Mouse (Mus musculus) monocyte, adult 2 months (primary cell): ENCODE data around the gene Angptl8.
A peak's percentile ranks its signal among the peaks of the same experiment; 100 is the strongest.
"Not testable (repeated sequence)": the region's sequence is repeated elsewhere in the genome, so short reads cannot be mapped to it uniquely, and the experiment has no call there.

Experiments
- DNase-seq, 2 experiments: peaks; one replicate each; pipeline ENCODE4 v3.0.0; 2022; ENCODE audit warnings: low spot score in 2 of 2, low read depth in 1 of 2

Gene Angptl8

GRCm38 (mm10) chr9:21835258-21835912, at the start of gene Angptl8:
Angptl8 (plus strand) TSS chr9:21835510.
- DNase-seq: no peak

GRCm38 (mm10) chr9:21786309-21786708, 49.0 kb upstream of the Angptl8 start:
- not testable (repeated sequence) for DNase-seq

GRCm38 (mm10) chr9:21786906-21787305, 48.4 kb upstream of the Angptl8 start:
- peak in 1 of 2 experiments; percentile 18 for DNase-seq

GRCm38 (mm10) chr9:21787654-21788053, 47.7 kb upstream of the Angptl8 start:
- no peak for DNase-seq

GRCm38 (mm10) chr9:21788234-21788633, 47.1 kb upstream of the Angptl8 start:
- no peak for DNase-seq

- DNase-seq: no peak
Measured at GRCm38 (mm10) chr9:21791861-21792260, 43.4 kb upstream of the Angptl8 start.

- no peak for DNase-seq
Measured at GRCm38 (mm10) chr9:21792644-21793043, 42.7 kb upstream of the Angptl8 start.

- not testable (repeated sequence) for DNase-seq
Measured at GRCm38 (mm10) chr9:21793507-21793906, 41.8 kb upstream of the Angptl8 start.

- no peak for DNase-seq
Measured at GRCm38 (mm10) chr9:21794344-21794834, 40.9 kb upstream of the Angptl8 start.

- no peak for DNase-seq
Measured at GRCm38 (mm10) chr9:21794925-21795324, 40.4 kb upstream of the Angptl8 start.

GRCm38 (mm10) chr9:21795579-21795978, 39.7 kb upstream of the Angptl8 start:
- DNase-seq: no peak

GRCm38 (mm10) chr9:21796259-21796658, 39.1 kb upstream of the Angptl8 start:
- no peak for DNase-seq

GRCm38 (mm10) chr9:21796919-21797318, 38.4 kb upstream of the Angptl8 start:
- no peak for DNase-seq

- DNase-seq: no peak
Measured at GRCm38 (mm10) chr9:21797921-21798344, 37.4 kb upstream of the Angptl8 start.

- peak; percentile 28 to 73 for DNase-seq
Measured at GRCm38 (mm10) chr9:21798345-21799009, 36.8 kb upstream of the Angptl8 start, which contains the start of gene Kank2. Kank2 (minus strand) TSS chr9:21798744.

- no peak for DNase-seq
Measured at GRCm38 (mm10) chr9:21799010-21799350, 36.3 kb upstream of the Angptl8 start.

GRCm38 (mm10) chr9:21801121-21801520, 34.2 kb upstream of the Angptl8 start:
- DNase-seq: no peak

- no peak for DNase-seq
Measured at GRCm38 (mm10) chr9:21801591-21801990, 33.7 kb upstream of the Angptl8 start.

- peak; percentile 33 to 51 for DNase-seq
Measured at GRCm38 (mm10) chr9:21803986-21804644, 31.2 kb upstream of the Angptl8 start.

GRCm38 (mm10) chr9:21806363-21806762, 28.9 kb upstream of the Angptl8 start:
- DNase-seq: no peak

GRCm38 (mm10) chr9:21806976-21807375, 28.3 kb upstream of the Angptl8 start:
- no peak for DNase-seq

- no peak for DNase-seq
Measured at GRCm38 (mm10) chr9:21808561-21808960, 26.7 kb upstream of the Angptl8 start.
